Mouse (Mus musculus): ENCODE results near the gene Tbc1d2b. TPM values are rescaled to one million over a fixed set of nuclear protein-coding genes. Genes with fewer than 3 reads are reported as not detected.

Tbc1d2b gene
- polyA plus RNA-seq, 2 experiments: 6.5 to 9.8 TPM

DNA sequence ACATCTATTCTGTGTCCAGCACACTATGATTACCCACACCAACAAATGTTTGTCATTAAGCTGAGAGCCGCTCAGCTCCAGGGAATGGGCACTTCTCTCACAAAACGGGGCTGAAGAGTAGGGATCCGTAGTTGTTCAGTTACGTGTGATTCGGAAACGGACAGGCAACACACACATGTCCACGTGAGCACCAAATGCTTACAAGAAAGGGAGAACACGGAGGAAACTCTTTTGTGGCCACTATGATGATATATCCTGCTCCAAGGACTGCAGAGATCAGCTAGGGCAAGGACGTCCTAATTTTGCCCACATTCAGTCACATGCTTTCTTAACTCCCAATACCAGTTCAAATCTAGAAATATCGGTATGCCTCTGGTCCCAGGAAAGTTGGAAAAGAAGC, 4.5 kb downstream of the Tbc1d2b start:
- no peak for TF ChIP-seq EP300 (IDR thresholded peaks at IDR 0.05; ENCODE audit: low read depth)
- TF ChIP-seq CTCF (IDR thresholded peaks at IDR 0.05; ENCODE audit: low read depth): no peak
- no peak for ATAC-seq (ENCODE audit: insufficient read depth)
- Histone ChIP-seq H3K4me1 (replicated peaks; ENCODE audit: control insufficient read depth in 2 of 2, insufficient read depth in 2 of 2, low read length in 1 of 2) (peaks cover 48 to 49% of the 10 kb centered on the region in 2 experiments), H3K4me2 (ENCODE audit: low read depth) (no peak overlapping the region), H3K4me3 (ENCODE audit: insufficient read depth in 1 of 2, low read depth in 2 of 2, low read length in 2 of 2) (no peak overlapping the region), H3K36me3 (replicated peaks; ENCODE audit: control insufficient read depth, insufficient read depth, low read depth) (peaks cover 9% of the 10 kb centered on the region), H3K9ac (replicated peaks) (no peak overlapping the region), H3K27me3 (ENCODE audit: control insufficient read depth, insufficient read depth, low read length) (no peaks in the 10 kb centered on the region), H3K9me3 (ENCODE audit: control insufficient read depth, low read length) (no peaks in the 10 kb centered on the region), H3K27ac (peak overlapping the region; percentile 32)
- DNase-seq (ENCODE audit: low read depth in 3 of 3, low spot score in 3 of 3): no peak
- 84% methylated on average over 10 of the region's 10 CpGs for WGBS (ENCODE audit: insufficient replicate concordance)

DNA sequence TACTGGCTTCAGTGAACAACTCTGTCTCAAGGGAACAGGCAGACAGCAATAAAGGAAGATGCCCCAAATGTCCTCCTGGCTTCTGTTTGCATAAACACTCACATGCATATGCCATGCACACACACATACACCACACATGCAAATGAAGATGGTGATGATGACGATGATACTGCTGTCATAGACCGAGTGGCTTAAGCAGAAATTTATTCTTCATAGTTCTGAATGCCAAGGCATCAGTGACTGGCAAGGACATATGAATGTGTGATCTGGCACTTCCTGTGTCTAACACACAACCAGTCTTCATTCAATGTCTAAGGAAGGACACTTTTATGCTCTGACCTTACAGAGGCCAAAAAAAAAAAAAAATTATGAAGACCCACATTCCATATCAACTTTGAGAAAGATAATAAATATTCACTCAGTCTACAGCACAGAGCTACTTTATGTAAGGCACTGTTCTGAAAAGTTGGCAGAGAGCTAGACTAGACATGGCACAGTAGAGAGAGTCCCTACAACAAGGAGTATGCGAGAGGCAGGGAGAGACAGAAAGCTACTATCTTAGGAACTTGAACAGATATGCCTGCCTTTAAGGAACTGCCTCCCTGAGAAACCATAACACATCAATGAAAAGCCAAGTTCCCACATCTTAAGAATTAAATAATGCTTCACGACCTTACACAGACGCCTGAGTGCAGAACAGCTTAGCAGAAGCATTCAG, 5.1 kb downstream of the Tbc1d2b start:
- Histone ChIP-seq H3K9me3 (ENCODE audit: control insufficient read depth, low read length) (no peaks in the 10 kb centered on the region), H3K4me1 (replicated peaks; ENCODE audit: control insufficient read depth in 2 of 2, insufficient read depth in 2 of 2, low read length in 1 of 2) (peaks cover 52 to 55% of the 10 kb centered on the region in 2 experiments), H3K4me2 (ENCODE audit: low read depth) (no peak overlapping the region), H3K27me3 (ENCODE audit: control insufficient read depth, insufficient read depth, low read length) (no peaks in the 10 kb centered on the region), H3K9ac (replicated peaks) (no peak overlapping the region), H3K27ac (peak overlapping the region; percentile 32), H3K4me3 (ENCODE audit: insufficient read depth in 1 of 2, low read depth in 2 of 2, low read length in 2 of 2) (no peak overlapping the region), H3K36me3 (replicated peaks; ENCODE audit: control insufficient read depth, insufficient read depth, low read depth) (peaks cover 9% of the 10 kb centered on the region)
- TF ChIP-seq EP300 (IDR thresholded peaks at IDR 0.05; ENCODE audit: low read depth) (no peak), CTCF (IDR thresholded peaks at IDR 0.05; ENCODE audit: low read depth) (no peak)
- ATAC-seq (ENCODE audit: insufficient read depth) (no peak), DNase-seq (ENCODE audit: low read depth in 3 of 3, low spot score in 3 of 3) (no peak)
- 77% methylated on average over 5 of the region's 5 CpGs for WGBS (ENCODE audit: insufficient replicate concordance)

DNA sequence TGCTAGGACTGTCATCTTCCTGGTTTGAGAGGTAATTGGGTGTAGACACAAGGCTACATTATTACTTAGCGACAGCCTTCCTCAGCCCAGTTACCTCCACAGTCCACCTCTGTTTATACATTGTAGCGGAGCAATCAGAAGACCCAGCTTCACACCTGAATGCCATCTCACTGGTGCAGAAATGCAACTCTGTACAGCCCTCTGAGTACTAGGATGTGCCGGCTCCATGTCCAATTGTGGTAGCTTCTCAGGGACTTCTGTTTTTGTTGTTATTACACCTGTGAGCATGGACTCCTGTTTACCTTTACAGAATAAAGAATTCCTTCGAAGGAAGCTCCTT, 7.3 kb downstream of the Tbc1d2b start:
- H3K4me2 ChIP-seq (ENCODE audit: low read depth): no peak overlapping the region
- no peak overlapping the region for H3K4me3 ChIP-seq (ENCODE audit: insufficient read depth in 1 of 2, low read depth in 2 of 2, low read length in 2 of 2)
- H3K27ac ChIP-seq: peak overlapping the region; percentile 54
- peaks cover 9% of the 10 kb centered on the region for H3K36me3 ChIP-seq (replicated peaks; ENCODE audit: control insufficient read depth, insufficient read depth, low read depth)
- no peak for ATAC-seq (ENCODE audit: insufficient read depth)
- WGBS (ENCODE audit: insufficient replicate concordance): 87% methylated on average over 4 of the region's 4 CpGs
- H3K27me3 ChIP-seq (ENCODE audit: control insufficient read depth, insufficient read depth, low read length): no peaks in the 10 kb centered on the region
- DNase-seq (ENCODE audit: low read depth in 3 of 3, low spot score in 3 of 3): no peak
- H3K9ac ChIP-seq (replicated peaks): no peak overlapping the region
- TF ChIP-seq EP300 (IDR thresholded peaks at IDR 0.05; ENCODE audit: low read depth) (no peak), CTCF (IDR thresholded peaks at IDR 0.05; ENCODE audit: low read depth) (no peak)
- H3K9me3 ChIP-seq (ENCODE audit: control insufficient read depth, low read length): no peaks in the 10 kb centered on the region
- H3K4me1 ChIP-seq (replicated peaks; ENCODE audit: control insufficient read depth in 2 of 2, insufficient read depth in 2 of 2, low read length in 1 of 2): peaks cover 61 to 68% of the 10 kb centered on the region in 2 experiments

DNA sequence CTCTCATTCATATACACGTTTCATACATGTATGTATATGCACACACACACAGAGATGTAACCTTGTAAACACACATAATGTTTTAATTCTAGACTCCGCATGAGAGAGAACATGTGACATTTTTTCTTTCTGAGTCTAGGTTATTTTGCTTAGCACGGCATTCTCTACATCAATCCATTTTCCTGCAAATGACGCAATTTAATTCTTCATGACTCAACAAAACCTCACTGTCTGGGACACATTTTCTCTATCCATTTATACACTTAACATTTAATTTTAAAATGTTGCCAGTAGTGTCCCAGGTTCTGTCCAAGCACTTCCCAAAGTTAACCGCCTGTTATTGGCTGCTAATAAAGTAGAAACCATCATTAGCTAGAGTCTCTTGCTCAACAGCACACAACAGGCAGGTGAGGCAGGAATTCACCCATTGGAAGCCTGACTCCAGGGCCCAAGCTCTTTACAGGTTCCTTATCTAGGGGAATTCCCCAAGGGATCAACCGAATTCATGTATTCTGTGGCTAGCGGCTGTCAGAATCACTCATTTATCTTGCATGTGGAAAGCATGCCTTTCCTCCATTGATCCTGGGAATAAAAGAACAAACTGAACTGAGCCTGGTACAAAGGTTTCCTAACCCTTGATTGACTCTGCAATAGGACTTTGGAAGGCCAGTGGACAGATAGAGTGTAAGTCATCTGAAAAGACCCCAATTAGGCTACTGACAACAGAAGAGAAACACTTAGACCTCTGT, 7.8 kb downstream of the Tbc1d2b start:
- Histone ChIP-seq H3K4me3 (ENCODE audit: insufficient read depth in 1 of 2, low read depth in 2 of 2, low read length in 2 of 2) (no peak overlapping the region), H3K4me1 (replicated peaks; ENCODE audit: control insufficient read depth in 2 of 2, insufficient read depth in 2 of 2, low read length in 1 of 2) (peaks cover 66 to 71% of the 10 kb centered on the region in 2 experiments), H3K27ac (peak overlapping the region; percentile 54), H3K9ac (replicated peaks) (no peak overlapping the region), H3K4me2 (ENCODE audit: low read depth) (peak overlapping the region; percentile 66), H3K27me3 (ENCODE audit: control insufficient read depth, insufficient read depth, low read length) (no peaks in the 10 kb centered on the region), H3K36me3 (replicated peaks; ENCODE audit: control insufficient read depth, insufficient read depth, low read depth) (peaks cover 9% of the 10 kb centered on the region), H3K9me3 (ENCODE audit: control insufficient read depth, low read length) (no peaks in the 10 kb centered on the region)
- DNase-seq (ENCODE audit: low read depth in 3 of 3, low spot score in 3 of 3): peak in 1 of 3 experiments; percentile 44
- TF ChIP-seq CTCF (IDR thresholded peaks at IDR 0.05; ENCODE audit: low read depth) (no peak), EP300 (IDR thresholded peaks at IDR 0.05; ENCODE audit: low read depth) (no peak)
- 63% methylated on average over 7 of the region's 7 CpGs for WGBS (ENCODE audit: insufficient replicate concordance)
- ATAC-seq (ENCODE audit: insufficient read depth): no peak

DNA sequence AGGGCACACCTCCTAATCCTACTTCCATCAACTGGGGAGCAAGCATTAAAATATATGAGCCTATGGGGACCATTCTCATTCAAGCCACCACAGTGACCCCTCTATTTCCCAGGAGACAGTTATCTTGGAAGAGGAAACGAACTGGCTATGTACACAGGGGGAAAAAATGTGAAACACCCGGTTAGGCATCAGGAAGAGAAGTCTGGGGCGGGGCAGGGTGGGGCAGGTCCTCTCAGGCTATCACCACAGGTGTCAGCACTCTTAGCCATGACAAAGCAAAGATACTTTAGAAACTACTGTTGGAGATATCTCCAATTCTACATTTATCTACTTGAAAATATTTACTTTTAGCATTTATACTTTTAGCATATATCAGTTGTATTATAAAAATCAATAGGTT, 8.5 kb downstream of the Tbc1d2b start:
- peak overlapping the region; percentile 49; the same call in 1 of the 2 replicates for H3K9ac ChIP-seq (replicated peaks)
- TF ChIP-seq CTCF (IDR thresholded peaks at IDR 0.05; ENCODE audit: low read depth) (no peak), EP300 (IDR thresholded peaks at IDR 0.05; ENCODE audit: low read depth) (no peak; the same call in 1 of the 2 replicates)
- DNase-seq (ENCODE audit: low read depth in 3 of 3, low spot score in 3 of 3) (peak; percentile 56 to 65 (median 58)), ATAC-seq (ENCODE audit: insufficient read depth) (peak; percentile 75)
- WGBS (ENCODE audit: insufficient replicate concordance): 9% methylated on average over 3 of the region's 3 CpGs
- H3K4me1 ChIP-seq (replicated peaks; ENCODE audit: control insufficient read depth in 2 of 2, insufficient read depth in 2 of 2, low read length in 1 of 2): peaks cover 68 to 78% of the 10 kb centered on the region in 2 experiments
- peak overlapping the region in 1 of 2 experiments; percentile 5; a peak in 1 of 4 replicates for H3K4me3 ChIP-seq (ENCODE audit: insufficient read depth in 1 of 2, low read depth in 2 of 2, low read length in 2 of 2)
- H3K9me3 ChIP-seq (ENCODE audit: control insufficient read depth, low read length): no peaks in the 10 kb centered on the region
- no peaks in the 10 kb centered on the region for H3K27me3 ChIP-seq (ENCODE audit: control insufficient read depth, insufficient read depth, low read length)
- H3K4me2 ChIP-seq (ENCODE audit: low read depth): peak overlapping the region; percentile 66
- H3K27ac ChIP-seq: peak overlapping the region; percentile 82
- H3K36me3 ChIP-seq (replicated peaks; ENCODE audit: control insufficient read depth, insufficient read depth, low read depth): peaks cover 6% of the 10 kb centered on the region

Data from liver, embryonic 14.5 days (tissue).